Mouse (Mus musculus) liver, adult 2 months (tissue): Measurements from ENCODE around the gene Irf2. TPM values are rescaled to one million over a fixed set of nuclear protein-coding genes. Genes with fewer than 3 reads are reported as not detected.
"Not testable (repeated sequence)": the region's sequence is repeated elsewhere in the genome, so short reads cannot be mapped to it uniquely, and the experiment has no call there.

Experiments used
- DNase-seq: peaks from one replicate; pipeline ENCODE4 v3.0.0-alpha.2; 2011; ENCODE audit warnings: low read depth, low spot score; ENCODE audit errors: extremely low read depth
- H3K27ac ChIP-seq: fragments of 200-500 bp; replicated peaks from 2 replicates; pipeline ENCODE4 v1.5.1; 2012; ENCODE audit warnings: low read depth, mild to moderate bottlenecking, control low read depth, inconsistent platforms, low read length; ENCODE audit not compliant: insufficient read depth
- H3K27me3 ChIP-seq: fragments of 200-500 bp; 2 replicates; pipeline ENCODE4 v1.6.1; 2012; ENCODE audit warnings: mild to moderate bottlenecking, moderate library complexity, low read length, inconsistent platforms; ENCODE audit not compliant: control insufficient read depth, insufficient read depth
- H3K36me3 ChIP-seq: fragments of 200-500 bp; 2 replicates; pipeline ENCODE4 v1.6.1; 2012; ENCODE audit warnings: low read length, inconsistent platforms; ENCODE audit not compliant: control insufficient read depth, insufficient read depth
- H3K4me1 ChIP-seq: fragments of 200-500 bp; 2 replicates; pipeline ENCODE4 v1.6.1; 2011; ENCODE audit warnings: low read length; ENCODE audit not compliant: control insufficient read depth, insufficient read depth
- H3K4me3 ChIP-seq: fragments of 200-500 bp; 2 replicates; pipeline ENCODE4 v1.5.1; 2011; ENCODE audit warnings: low read depth, mild to moderate bottlenecking, control low read depth, low read length, moderate library complexity; ENCODE audit not compliant: insufficient read depth
- H3K79me2 ChIP-seq: fragments of 200-500 bp; 2 replicates; pipeline ENCODE4 v1.6.1; 2012; ENCODE audit warnings: inconsistent platforms, mild to moderate bottlenecking, low read length, moderate library complexity; ENCODE audit not compliant: control insufficient read depth, insufficient read depth
- H3K9ac ChIP-seq: fragments of 200-500 bp; 2 replicates; pipeline ENCODE4 v1.6.1; 2012; ENCODE audit warnings: low read depth, mild to moderate bottlenecking, control low read depth, inconsistent platforms, low read length
- CTCF ChIP-seq: fragments of 200-500 bp; IDR thresholded peaks from 2 replicates; pipeline ENCODE4 v1.5.1; 2011; ENCODE audit warnings: low read depth, low read length, control low read depth
- POLR2A ChIP-seq: fragments of 200-500 bp; IDR thresholded peaks from 2 replicates; pipeline ENCODE4 v1.6.1; 2011; ENCODE audit warnings: low read length, control low read depth; ENCODE audit not compliant: insufficient read depth; ENCODE audit errors: extremely low read depth
- WGBS: fragments of 180-500 bp; shearing (Covaris S2); methylation state at CpG from one replicate; pipeline ENCODE4 v1.1.7; 2018; 5-methylcytosine and 5-hydroxymethylcytosine counted together
- polyA plus RNA-seq: library from polyadenylated mRNA; depleted of rRNA; stranded (reverse); fragments of >200 nt; gene quantifications from 2 replicates; pipeline ENCODE4 v1.2.3, GENCODE M21; 2012
- total RNA-seq: library from RNA; depleted of rRNA; stranded (reverse); fragments of >200 nt; gene quantifications from 2 replicates; pipeline ENCODE4 v1.2.3, GENCODE M21; 2014

Gene Irf2
- total and polyA plus RNA-seq, 2 experiments = 13.7 to 23.4 TPM

GRCm38 (mm10) chr8:46718301-46718700 lies 21.2 kb upstream of the Irf2 start:
- Histone ChIP-seq H3K27ac (no peak overlapping the region), H3K36me3 (no peaks in the 10 kb centered on the region), H3K4me1 (no peaks in the 10 kb centered on the region), H3K27me3 (no peaks in the 10 kb centered on the region; the same call in 1 of the 2 replicates), H3K79me2 (no peaks in the 10 kb centered on the region), H3K9ac (no peak overlapping the region), H3K4me3 (no peak overlapping the region)
- no peak for TF ChIP-seq POLR2A
- TF ChIP-seq CTCF = no peak
- 88% methylated on average over 8 of the region's 8 CpGs for WGBS
- no peak for DNase-seq

GRCm38 (mm10) chr8:46718747-46719146 lies 20.8 kb upstream of the Irf2 start:
- H3K27me3 ChIP-seq = no peaks in the 10 kb centered on the region; the same call in 1 of the 2 replicates
- WGBS = 84% methylated on average over 5 of the region's 5 CpGs
- no peak overlapping the region for H3K9ac ChIP-seq
- DNase-seq = no peak
- H3K4me3 ChIP-seq = no peak overlapping the region
- H3K79me2 ChIP-seq = no peaks in the 10 kb centered on the region
- TF ChIP-seq POLR2A = no peak
- TF ChIP-seq CTCF = no peak
- H3K4me1 ChIP-seq = no peaks in the 10 kb centered on the region
- no peak overlapping the region for H3K27ac ChIP-seq
- no peaks in the 10 kb centered on the region for H3K36me3 ChIP-seq

- no peaks in the 10 kb centered on the region; the same call in 1 of the 2 replicates for H3K27me3 ChIP-seq
- H3K4me3 ChIP-seq = no peak overlapping the region
- TF ChIP-seq POLR2A (no peak), CTCF (no peak)
- no peak overlapping the region for H3K27ac ChIP-seq
- no peak overlapping the region for H3K9ac ChIP-seq
- H3K4me1 ChIP-seq = no peaks in the 10 kb centered on the region
- H3K36me3 ChIP-seq = no peaks in the 10 kb centered on the region
- H3K79me2 ChIP-seq = no peaks in the 10 kb centered on the region
- 72% methylated on average over 4 of the region's 4 CpGs for WGBS
- no peak for DNase-seq
Observed at GRCm38 (mm10) chr8:46720656-46721055, 18.9 kb upstream of the Irf2 start.

GRCm38 (mm10) chr8:46721065-46721845 lies 18.3 kb upstream of the Irf2 start:
- Histone ChIP-seq H3K36me3 (no peaks in the 10 kb centered on the region), H3K27ac (no peak overlapping the region), H3K4me1 (no peaks in the 10 kb centered on the region), H3K79me2 (no peaks in the 10 kb centered on the region), H3K4me3 (no peak overlapping the region), H3K27me3 (no peaks in the 10 kb centered on the region; the same call in 1 of the 2 replicates), H3K9ac (no peak overlapping the region)
- DNase-seq = no peak
- TF ChIP-seq CTCF (no peak), POLR2A (no peak)
- WGBS = 93% methylated on average over 11 of the region's 11 CpGs

GRCm38 (mm10) chr8:46722536-46722935 lies 17.0 kb upstream of the Irf2 start:
- Histone ChIP-seq H3K27ac (no peak overlapping the region), H3K79me2 (no peaks in the 10 kb centered on the region), H3K36me3 (no peaks in the 10 kb centered on the region), H3K4me3 (no peak overlapping the region), H3K4me1 (no peaks in the 10 kb centered on the region), H3K27me3 (no peaks in the 10 kb centered on the region; the same call in 1 of the 2 replicates), H3K9ac (no peak overlapping the region)
- no peak for TF ChIP-seq POLR2A
- no peak for TF ChIP-seq CTCF
- WGBS = 43% methylated on average over 2 of the region's 2 CpGs
- DNase-seq = no peak

GRCm38 (mm10) chr8:46726383-46726782 lies 13.1 kb upstream of the Irf2 start:
- H3K4me1 ChIP-seq = no peaks in the 10 kb centered on the region
- WGBS = 85% methylated on average over 2 of the region's 2 CpGs
- DNase-seq = no peak
- no peak overlapping the region for H3K27ac ChIP-seq
- no peaks in the 10 kb centered on the region for H3K79me2 ChIP-seq
- no peak for TF ChIP-seq POLR2A
- no peak for TF ChIP-seq CTCF
- H3K27me3 ChIP-seq = no peaks in the 10 kb centered on the region
- no peak overlapping the region for H3K9ac ChIP-seq
- H3K4me3 ChIP-seq = no peak overlapping the region
- no peaks in the 10 kb centered on the region for H3K36me3 ChIP-seq

- H3K27me3 ChIP-seq, H3K79me2 ChIP-seq, H3K9ac ChIP-seq, H3K36me3 ChIP-seq, DNase-seq, H3K27ac ChIP-seq, H3K4me1 ChIP-seq, H3K4me3 ChIP-seq: not testable (repeated sequence)
- 91% methylated on average over 1 of the region's 1 CpGs for WGBS
Observed at GRCm38 (mm10) chr8:46729671-46730070, 9.9 kb upstream of the Irf2 start.
